Mouse (Mus musculus) lung, embryonic 14.5 days (tissue): ENCODE measurements around the gene Izumo4. TPM values are rescaled to one million over a fixed set of nuclear protein-coding genes. Genes with fewer than 3 reads are reported as not detected.
A peak's percentile ranks its signal among the peaks of the same experiment; 100 is the strongest.

Source experiments
- ATAC-seq: fragments of 200-750 bp; cut with Nextera tagmentation; 2 replicates; pipeline ENCODE4 v1.8.0; 2017; ENCODE audit warnings: mild to moderate bottlenecking, moderate TSS enrichment, moderate library complexity; ENCODE audit not compliant: insufficient read depth
- DNase-seq: peaks from one replicate; pipeline ENCODE4 v3.0.0-alpha.2; 2015
- H3K27ac ChIP-seq: fragments of 300-500 bp; sonication (generic); 2 replicates; pipeline ENCODE4 v1.5.1; 2014; ENCODE audit warnings: low read depth, mild to moderate bottlenecking, moderate library complexity
- H3K27me3 ChIP-seq: fragments of 300-500 bp; sonication (generic); 2 replicates; pipeline ENCODE4 v1.6.1; 2014; ENCODE audit warnings: low read length, control low read depth; ENCODE audit not compliant: insufficient read depth
- H3K36me3 ChIP-seq: fragments of 300-500 bp; sonication (generic); 2 replicates; pipeline ENCODE4 v1.6.1; 2014; ENCODE audit warnings: control low read depth; ENCODE audit not compliant: insufficient read depth
- H3K4me1 ChIP-seq: fragments of 300-500 bp; sonication (generic); 2 replicates; pipeline ENCODE4 v1.6.1; 2014; ENCODE audit warnings: antibody characterized with exemption, control low read depth; ENCODE audit not compliant: insufficient read depth
- H3K4me2 ChIP-seq: fragments of 300-500 bp; sonication (generic); 2 replicates; pipeline ENCODE4 v1.6.1; 2014; ENCODE audit warnings: mild to moderate bottlenecking
- H3K4me3 ChIP-seq: fragments of 300-500 bp; sonication (generic); 2 replicates; pipeline ENCODE4 v1.5.1; 2014; ENCODE audit warnings: low read depth, low read length
- H3K9ac ChIP-seq: fragments of 300-500 bp; sonication (generic); 2 replicates; pipeline ENCODE4 v1.6.1; 2014
- H3K9me3 ChIP-seq: fragments of 300-500 bp; sonication (generic); 2 replicates; pipeline ENCODE4 v1.6.1; 2016; ENCODE audit warnings: low read depth, low read length, control low read depth
- CTCF ChIP-seq: IDR thresholded peaks from 2 replicates; pipeline ENCODE4 v1.5.1; 2016; ENCODE audit warnings: antibody characterized with exemption, low read depth
- WGBS: fragments of 180-500 bp; shearing (Covaris S2); extraction: QIAGEN DNeasy Blood & Tissue Kit; methylation state at CpG from one replicate; pipeline ENCODE4 v1.1.7; 2014; 5-methylcytosine and 5-hydroxymethylcytosine counted together
- polyA plus RNA-seq: library from polyadenylated mRNA; unstranded; fragments of >200 nt; fragmentation: Nextera tagmentation; extraction: Ambion mirVana; gene quantifications from 2 replicates; pipeline ENCODE4 v1.2.1, GENCODE M21; 2014

Izumo4 gene
- polyA plus RNA-seq, 1 experiment from 2014 or later = 7.3 TPM

DNA sequence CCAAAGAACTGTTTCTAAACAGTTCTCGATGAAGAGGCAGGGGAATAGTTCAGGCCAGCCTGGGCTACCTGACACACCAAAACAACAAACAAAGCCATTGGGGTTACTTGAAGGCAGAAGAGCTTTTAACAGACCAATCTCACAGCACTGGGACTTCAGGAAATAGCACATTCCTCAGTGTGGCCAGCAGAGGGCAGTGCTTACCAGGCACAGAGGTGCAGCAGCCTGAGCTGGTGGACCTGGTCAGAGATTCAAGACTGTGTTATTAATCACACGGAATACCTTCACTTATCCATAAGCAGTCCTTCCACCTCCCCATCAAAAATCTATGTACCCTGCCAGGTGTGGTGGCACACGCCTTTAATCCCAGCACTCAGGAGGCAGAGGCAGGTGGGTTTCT, 45.4 kb downstream of the Izumo4 start:
- Histone ChIP-seq H3K4me1 (peaks cover 2% of the 10 kb centered on the region), H3K27me3 (no peaks in the 10 kb centered on the region), H3K9me3 (no peaks in the 10 kb centered on the region), H3K36me3 (no peaks in the 10 kb centered on the region), H3K4me3 (no peak overlapping the region), H3K27ac (no peak overlapping the region), H3K9ac (no peak overlapping the region), H3K4me2 (no peak overlapping the region)
- peak; percentile 97 for TF ChIP-seq CTCF
- 13% methylated on average over 3 of the region's 3 CpGs for WGBS
- ATAC-seq = no peak
- peak; percentile 81 for DNase-seq

GRCm38 (mm10) chr10:80748609-80749008, 46.6 kb downstream of the Izumo4 start:
- no peak overlapping the region for H3K4me2 ChIP-seq
- peak; percentile 96 for DNase-seq
- H3K27me3 ChIP-seq = no peaks in the 10 kb centered on the region
- H3K9me3 ChIP-seq = no peaks in the 10 kb centered on the region
- no peak for TF ChIP-seq CTCF
- H3K36me3 ChIP-seq = no peaks in the 10 kb centered on the region
- no peak overlapping the region for H3K4me3 ChIP-seq
- peaks cover 3% of the 10 kb centered on the region; the same call in 1 of the 2 replicates for H3K4me1 ChIP-seq
- no peak overlapping the region for H3K9ac ChIP-seq
- WGBS = 4% methylated on average over 6 of the region's 6 CpGs
- no peak overlapping the region for H3K27ac ChIP-seq
- no peak for ATAC-seq

DNA sequence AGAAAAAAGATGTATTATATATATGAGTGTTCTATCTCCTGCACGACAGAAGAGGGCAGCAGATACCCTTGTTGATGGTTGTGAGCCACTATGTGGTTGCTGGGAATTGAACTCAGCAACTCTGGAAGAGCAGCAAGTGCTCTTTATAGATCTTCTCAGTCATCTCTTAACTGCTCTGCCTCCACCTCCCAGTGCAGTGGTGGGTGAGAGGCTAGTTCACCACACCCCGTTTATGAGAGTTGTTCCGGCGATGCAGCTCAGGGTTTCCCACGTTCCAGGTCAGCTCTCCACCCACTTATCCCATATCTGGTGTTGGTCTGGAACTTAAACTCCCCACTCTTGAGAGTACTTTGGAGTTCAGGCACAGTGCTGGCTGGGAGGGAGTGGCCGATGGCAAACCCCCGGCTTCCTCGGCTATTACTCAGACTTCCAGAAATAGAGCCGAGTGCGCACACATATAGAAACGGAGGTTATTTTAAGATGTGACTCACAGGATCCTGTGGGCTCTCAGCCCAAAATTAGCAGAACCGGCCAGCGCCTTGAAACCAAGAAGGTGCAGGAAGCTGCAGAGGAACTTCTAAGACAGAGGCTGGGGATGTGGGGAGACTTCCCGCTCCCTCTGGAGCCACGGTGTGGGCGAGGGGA, 49.3 kb downstream of the Izumo4 start:
- H3K4me1 ChIP-seq = peaks cover 8% of the 10 kb centered on the region
- no peaks in the 10 kb centered on the region for H3K9me3 ChIP-seq
- DNase-seq = peak; percentile 70
- H3K4me2 ChIP-seq = peak overlapping the region; percentile 53
- H3K27ac ChIP-seq = peak overlapping the region; percentile 77
- no peaks in the 10 kb centered on the region for H3K27me3 ChIP-seq
- peak; percentile 44 for TF ChIP-seq CTCF
- 0 out of 2 replicates have a peak, but pooled peaks have one; percentile 13 for ATAC-seq
- H3K36me3 ChIP-seq = no peaks in the 10 kb centered on the region
- peak overlapping the region; percentile 9; the same call in 1 of the 2 replicates for H3K9ac ChIP-seq
- H3K4me3 ChIP-seq = peak overlapping the region; percentile 20; the same call in 1 of the 2 replicates
- WGBS = 13% methylated on average over 16 of the region's 16 CpGs

GRCm38 (mm10) chr10:80752079-80752625, 50.2 kb downstream of the Izumo4 start:
- Histone ChIP-seq H3K4me3 (peak overlapping the region; percentile 20), H3K9me3 (no peaks in the 10 kb centered on the region), H3K36me3 (no peaks in the 10 kb centered on the region), H3K4me2 (peak overlapping the region; percentile 53), H3K27ac (peak overlapping the region; percentile 77), H3K27me3 (no peaks in the 10 kb centered on the region), H3K9ac (0 out of 2 replicates have a peak overlapping the region, but pooled peaks have one; percentile 9), H3K4me1 (peaks cover 16% of the 10 kb centered on the region)
- TF ChIP-seq CTCF = no peak
- WGBS = 7% methylated on average over 6 of the region's 6 CpGs
- peak; percentile 60 for ATAC-seq
- peak; percentile 81 for DNase-seq

DNA sequence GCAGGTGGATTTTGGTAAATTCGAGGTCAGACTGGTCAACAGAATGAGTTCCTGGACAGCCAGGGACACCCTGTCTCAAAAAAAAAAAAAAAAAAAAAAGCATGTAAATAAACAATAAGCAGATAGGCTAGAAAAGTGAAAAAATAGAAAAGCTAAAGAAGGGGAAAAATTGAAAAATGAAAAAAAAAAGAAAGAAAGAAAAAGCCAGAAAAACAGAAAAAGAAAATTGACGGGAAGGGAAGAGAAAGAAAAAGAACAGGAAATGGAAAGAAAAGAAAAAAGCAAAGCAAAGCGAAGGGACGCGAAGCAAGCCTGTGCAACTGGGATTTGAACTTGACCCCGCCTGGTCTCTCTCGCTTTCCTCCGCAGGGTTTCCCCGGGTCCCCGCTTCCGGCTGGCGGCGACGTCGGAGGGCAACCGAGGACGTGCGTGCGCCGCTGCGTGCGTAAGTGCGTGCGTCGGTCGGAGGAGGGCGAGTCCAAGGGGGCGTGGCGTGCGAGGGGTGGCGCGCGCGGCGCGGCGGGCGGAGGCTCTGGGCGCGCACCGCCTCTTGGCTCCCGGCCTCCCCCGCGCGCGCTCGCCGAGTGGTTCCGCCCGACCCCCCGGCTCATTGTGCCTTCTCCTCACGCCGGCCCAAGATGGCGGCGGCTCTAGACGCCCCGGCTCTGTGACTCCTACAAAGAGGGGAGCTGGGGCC, 52.8 kb downstream of the Izumo4 start, which contains the start of gene Dot1l:
TSS of gene Dot1l (plus strand) at position 613 of the 697 bp plus-strand sequence.
- H3K4me2 ChIP-seq = peak within 1 kb of the TSS; percentile 99
- under 1% methylated on average over 55 of the region's 57 CpGs for WGBS
- ATAC-seq (peak; percentile 87), DNase-seq (peak; percentile 99)
- no peaks in the 10 kb centered on the region for H3K36me3 ChIP-seq
- H3K4me1 ChIP-seq = peaks cover 20% of the 10 kb centered on the region
- H3K9ac ChIP-seq = peak within 1 kb of the TSS; percentile 92
- no peaks in the 10 kb centered on the region for H3K9me3 ChIP-seq
- H3K27me3 ChIP-seq = no peaks in the 10 kb centered on the region
- H3K4me3 ChIP-seq = peak within 1 kb of the TSS; percentile 98
- peak within 1 kb of the TSS; percentile 86 for H3K27ac ChIP-seq
- no peak for TF ChIP-seq CTCF

Other genes with a start within 250 kb of the Izumo4 start
- not detected in 2 replicates for gene Onecut3, start 207.3 kb upstream of the Izumo4 start, polyA plus RNA-seq
- 0.09 and 0.14 TPM in 2 replicates for gene Atp8b3, start 163.1 kb upstream of the Izumo4 start, polyA plus RNA-seq
- 27.8 and 34.5 TPM in 2 replicates for gene Rexo1, start 140.6 kb upstream of the Izumo4 start, polyA plus RNA-seq
- gene Klf16, start 124.9 kb upstream of the Izumo4 start, polyA plus RNA-seq = 9.5 and 11.8 TPM in 2 replicates
- gene Abhd17a, start 111.8 kb upstream of the Izumo4 start, polyA plus RNA-seq = 151 and 153 TPM in 2 replicates
- gene Scamp4, start 99.3 kb upstream of the Izumo4 start, polyA plus RNA-seq = 90.5 and 92.8 TPM in 2 replicates
- gene Adat3, start 99.3 kb upstream of the Izumo4 start, polyA plus RNA-seq = 8.7 and 10.1 TPM in 2 replicates
- 2.4 and 3.1 TPM in 2 replicates for gene Gm49322, start 96.2 kb upstream of the Izumo4 start, polyA plus RNA-seq
- gene Csnk1g2, start 79.3 kb upstream of the Izumo4 start, polyA plus RNA-seq = 105 and 124 TPM in 2 replicates
- 82.5 and 101 TPM in 2 replicates for gene Btbd2, start 45.1 kb upstream of the Izumo4 start, polyA plus RNA-seq
- gene Mknk2, start 24.1 kb upstream of the Izumo4 start, polyA plus RNA-seq = 102 and 110 TPM in 2 replicates
- gene Mob3a, start 207 bp upstream of the Izumo4 start, polyA plus RNA-seq = 35.1 and 40.3 TPM in 2 replicates
- 62.0 and 69.6 TPM in 2 replicates for gene Ap3d1, start 40.1 kb downstream of the Izumo4 start, polyA plus RNA-seq
- gene Dot1l, start 53.0 kb downstream of the Izumo4 start, polyA plus RNA-seq = 26.9 and 29.1 TPM in 2 replicates
- 97.2 and 98.4 TPM in 2 replicates for gene Sf3a2, start 96.0 kb downstream of the Izumo4 start, polyA plus RNA-seq
- gene Plekhj1, start 96.4 kb downstream of the Izumo4 start, polyA plus RNA-seq = 113 and 121 TPM in 2 replicates
- gene Amh, start 103.1 kb downstream of the Izumo4 start, polyA plus RNA-seq = 0.11 and 0.14 TPM in 2 replicates
- 0.93 and 0.97 TPM in 2 replicates for gene Jsrp1, start 111.3 kb downstream of the Izumo4 start, polyA plus RNA-seq
- 1,866 and 1,984 TPM in 2 replicates for gene Oaz1, start 124.5 kb downstream of the Izumo4 start, polyA plus RNA-seq
- gene Lingo3, start 141.9 kb downstream of the Izumo4 start, polyA plus RNA-seq = 0.05 and 0.17 TPM in 2 replicates
- 334 and 337 TPM in 2 replicates for gene Lsm7, start 153.0 kb downstream of the Izumo4 start, polyA plus RNA-seq
- 32.3 and 38.7 TPM in 2 replicates for gene Sppl2b, start 153.1 kb downstream of the Izumo4 start, polyA plus RNA-seq
- gene Tmprss9, start 169.7 kb downstream of the Izumo4 start, polyA plus RNA-seq = 0.05 TPM in 1 of 2 replicates, not detected in the other
- 315 and 321 TPM in 2 replicates for gene Timm13, start 198.8 kb downstream of the Izumo4 start, polyA plus RNA-seq
- 22.9 and 24.4 TPM in 2 replicates for gene Lmnb2, start 216.1 kb downstream of the Izumo4 start, polyA plus RNA-seq
- 18.3 and 24.6 TPM in 2 replicates for gene Gadd45b, start 227.9 kb downstream of the Izumo4 start, polyA plus RNA-seq